Mouse (Mus musculus): ENCODE measurements around the gene Josd2.

The Josd2 gene

DNA sequence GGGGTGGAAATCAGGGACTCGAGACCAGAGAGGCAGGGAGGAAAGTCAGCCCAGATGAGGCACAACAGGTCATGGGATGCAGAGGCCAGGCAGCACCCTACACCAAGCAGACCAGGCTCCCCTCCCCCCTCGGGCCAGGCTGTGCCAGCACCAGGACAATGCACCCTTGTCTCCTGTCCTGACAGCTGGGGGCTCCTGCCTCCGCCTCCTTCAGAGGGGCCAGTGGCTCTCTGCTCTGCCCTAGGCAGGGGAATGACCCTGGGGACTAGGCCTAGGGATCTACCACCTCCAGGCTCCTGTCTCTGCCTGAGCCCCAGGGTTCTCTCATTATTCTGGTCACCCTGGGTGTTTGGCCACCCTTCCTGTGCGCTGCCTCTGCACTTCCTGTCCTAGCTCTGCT is 6.6 kb downstream of the Josd2 start:
- peak; percentile 45 for DNase-seq

DNA sequence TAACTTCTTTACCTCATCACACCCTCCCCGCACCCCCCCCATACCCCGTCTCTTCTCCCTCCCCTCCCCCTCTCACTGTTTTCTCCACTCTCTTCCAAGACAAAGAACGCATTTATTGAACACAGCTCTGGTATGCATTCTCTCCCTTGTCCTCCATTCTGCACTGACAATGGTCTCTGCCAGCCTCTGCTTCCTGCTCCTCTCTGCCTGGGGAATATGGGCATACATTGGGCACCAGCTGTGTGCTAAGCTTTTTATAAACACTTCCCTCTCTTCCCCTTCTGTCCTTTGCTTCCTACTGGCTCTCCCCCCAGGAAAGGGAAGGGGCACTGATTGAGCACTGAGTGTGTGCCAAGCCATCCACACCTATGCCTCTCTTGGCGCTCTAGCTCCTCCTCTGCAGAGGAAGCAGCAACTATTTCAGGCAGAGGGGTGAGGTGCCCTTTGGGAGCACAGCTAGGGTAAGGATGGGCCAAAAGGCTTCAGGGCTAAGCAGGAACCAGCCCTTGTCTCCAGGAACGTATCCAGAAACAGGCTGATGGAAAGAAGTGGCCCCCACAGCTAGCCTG is 7.3 kb downstream of the Josd2 start:
- DNase-seq = peak; percentile 6

DNA sequence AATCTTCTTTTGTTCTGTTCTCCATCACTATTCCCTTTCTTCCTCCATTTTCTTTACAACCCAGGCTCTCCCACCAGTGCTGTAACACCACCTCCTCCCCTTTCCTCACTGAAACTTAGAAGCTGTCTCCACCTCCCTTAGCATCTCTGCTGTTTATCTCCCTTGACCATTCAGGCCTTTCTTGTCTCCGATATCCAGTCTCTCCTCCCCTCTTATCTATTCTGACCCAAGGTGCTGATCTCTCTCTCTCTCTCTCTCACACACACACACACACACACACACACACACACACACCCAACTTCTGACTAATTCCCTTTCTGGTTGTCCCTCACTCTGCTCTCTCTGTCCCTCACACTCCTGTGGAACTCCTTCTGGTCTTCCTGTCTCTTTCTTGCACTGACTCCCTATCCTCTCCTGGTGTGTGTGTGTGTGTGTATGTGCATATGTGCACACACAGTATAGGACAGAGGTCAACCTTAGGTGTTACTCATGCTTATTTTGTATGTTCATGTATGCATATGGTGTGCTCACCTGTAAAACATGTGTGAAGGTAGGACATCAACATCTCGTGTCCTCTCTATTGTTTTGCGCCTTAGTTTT is 15.2 kb downstream of the Josd2 start:
- no peak for DNase-seq

DNA sequence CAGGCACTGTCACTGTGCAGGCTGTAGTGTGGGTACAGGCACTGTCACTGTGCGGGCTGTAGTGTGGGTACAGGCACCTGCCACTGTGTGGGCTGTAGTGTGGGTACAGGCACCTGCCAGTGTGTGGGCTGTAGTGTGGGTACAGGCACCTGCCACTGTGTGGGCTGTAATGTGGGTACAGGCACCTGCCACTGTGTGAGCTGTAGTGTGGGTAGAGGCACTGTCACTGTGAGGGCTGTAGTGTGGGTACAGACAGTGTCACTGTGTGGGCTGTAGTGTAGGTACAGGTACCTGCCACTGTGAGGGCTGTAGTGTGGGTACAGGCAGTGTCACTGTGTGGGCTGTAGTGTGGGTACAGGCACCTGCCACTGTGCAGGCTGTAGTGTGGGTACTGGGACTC is 16.3 kb downstream of the Josd2 start:
- peak; percentile 1 for DNase-seq

DNA sequence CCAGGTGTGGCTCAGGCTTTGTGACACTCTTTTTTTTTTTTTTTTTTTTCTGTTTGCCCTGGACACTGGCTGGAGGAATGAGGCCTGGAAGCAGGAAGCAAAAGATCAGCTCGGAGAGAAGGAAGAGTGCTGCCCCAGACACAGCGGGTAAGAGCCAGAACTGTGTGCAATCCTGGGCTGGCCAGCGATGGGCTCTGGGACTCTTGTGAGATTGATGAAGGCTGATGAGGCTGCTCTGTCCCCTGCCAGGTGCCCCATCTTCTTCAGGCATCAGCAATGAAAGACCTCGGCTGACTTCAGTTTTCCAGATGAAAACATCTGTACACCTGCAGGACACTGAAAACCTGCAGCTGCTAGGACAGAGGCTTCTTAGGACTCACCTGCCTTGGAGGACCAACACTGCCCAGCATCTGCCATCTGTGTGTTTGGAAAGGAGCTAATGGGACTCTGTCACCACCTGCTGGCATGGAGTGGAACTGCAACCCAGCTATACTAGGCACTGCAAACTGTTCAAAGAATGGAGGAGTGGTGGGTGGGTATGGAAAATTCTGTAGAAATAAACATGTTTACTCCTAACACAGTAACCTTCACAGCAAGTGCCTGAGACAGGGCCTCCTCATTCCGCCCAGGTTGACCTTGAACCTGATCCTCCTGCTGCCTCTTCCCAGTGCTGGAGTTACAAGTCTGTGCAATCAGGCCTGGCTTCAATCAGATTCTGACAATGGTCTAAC is 17.2 kb downstream of the Josd2 start:
- peak; percentile 76 for DNase-seq

DNA sequence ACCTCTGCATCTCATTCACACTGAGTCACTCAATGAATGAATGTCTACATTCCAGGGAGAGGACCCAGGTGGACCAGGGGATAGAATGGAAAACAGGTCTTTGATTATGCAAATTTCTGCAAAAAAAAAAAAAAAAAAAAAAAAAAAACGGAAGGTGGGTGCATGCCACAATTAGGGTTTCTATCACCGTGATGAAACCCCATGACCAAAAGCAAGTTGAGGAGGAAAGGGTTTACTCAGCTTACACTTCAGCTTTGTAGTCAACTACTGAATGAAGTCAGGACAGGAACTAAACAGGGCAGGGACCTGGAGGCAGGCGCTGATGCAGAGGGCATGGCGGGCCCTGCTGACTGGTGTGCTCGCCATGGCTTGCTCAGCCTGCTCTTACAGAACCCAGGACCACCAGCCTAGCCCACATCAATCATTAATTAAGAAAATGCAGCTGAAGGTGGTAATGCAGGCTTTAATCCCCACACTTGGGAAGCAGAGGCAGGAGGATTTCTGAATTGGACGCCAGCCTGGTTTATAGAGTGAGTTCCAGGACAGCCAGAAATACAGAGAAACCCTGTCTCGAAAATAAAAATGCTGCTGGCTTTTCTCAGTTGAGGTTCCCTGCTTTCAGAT is 17.9 kb downstream of the Josd2 start:
- peak; percentile 3 for DNase-seq

DNA sequence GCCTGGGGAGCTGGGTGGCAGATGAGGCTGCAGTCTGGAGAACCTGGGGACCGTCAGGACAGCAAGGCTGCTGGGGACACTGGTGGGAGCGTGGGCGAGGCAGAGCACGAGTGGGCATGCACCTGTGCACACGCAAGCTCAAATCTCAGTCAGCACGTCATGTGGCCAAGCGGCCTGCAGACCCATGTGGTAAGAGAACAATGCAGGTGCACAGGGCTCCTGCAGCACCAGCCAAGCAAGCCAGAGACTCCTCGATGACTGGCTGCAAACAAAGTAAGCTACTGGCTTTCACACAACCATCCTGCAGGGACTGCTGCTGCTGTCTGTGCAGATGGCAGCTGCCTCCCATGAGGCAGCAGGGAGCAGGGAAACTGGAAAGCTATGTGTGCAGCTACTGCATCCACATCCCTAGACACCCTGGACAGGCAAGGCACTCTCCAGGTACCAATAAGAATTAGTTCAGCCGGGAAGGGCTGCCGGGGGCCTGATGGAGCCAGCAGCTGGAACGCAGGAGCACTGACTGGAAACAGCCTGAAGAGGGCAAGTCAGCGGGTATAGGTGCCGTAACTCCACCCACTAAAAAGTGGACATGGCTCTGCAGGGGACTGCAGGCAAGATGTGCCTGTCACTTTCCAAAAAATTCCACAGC is 19.3 kb downstream of the Josd2 start:
- DNase-seq = peak; percentile 13

DNA sequence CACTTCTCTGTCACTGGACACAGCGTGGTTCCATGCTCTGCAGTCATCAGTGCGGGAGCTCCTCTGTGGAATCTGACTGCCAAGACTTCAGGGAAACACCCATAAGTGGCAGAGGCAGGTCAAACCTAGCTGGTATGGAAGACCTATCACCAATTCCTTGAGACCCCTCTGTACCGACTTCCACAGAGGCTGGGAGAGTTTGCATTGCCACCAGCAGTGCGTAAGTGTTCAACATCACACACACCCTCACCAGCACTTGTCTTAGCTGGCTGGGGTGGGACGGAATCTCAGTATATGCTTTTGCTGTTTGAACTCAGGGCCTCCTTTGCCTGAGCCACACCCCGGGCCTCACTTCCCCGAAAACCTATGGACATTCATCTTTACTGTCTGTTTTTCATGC is 20.2 kb downstream of the Josd2 start:
- DNase-seq = peak; percentile 2

DNA sequence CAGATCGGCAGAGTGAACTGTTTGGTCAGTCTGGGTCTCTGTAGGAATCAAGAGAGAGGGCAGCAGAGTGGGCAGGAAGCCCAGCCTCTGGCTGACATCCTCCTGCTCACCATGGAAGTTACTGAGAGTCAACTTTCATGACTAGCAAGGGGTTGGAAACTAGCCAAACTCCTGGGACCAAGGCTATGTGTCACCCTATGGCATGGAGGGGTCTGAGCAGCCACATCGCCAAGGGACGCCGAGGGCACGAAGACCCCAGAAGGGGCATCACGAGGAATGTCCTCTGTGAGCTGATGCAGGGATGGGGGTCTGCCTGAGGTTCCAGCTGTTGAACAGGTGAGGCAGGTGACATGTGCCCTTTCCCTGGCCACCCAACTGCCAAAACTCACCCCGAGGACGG is 20.8 kb downstream of the Josd2 start:
- DNase-seq = no peak

DNA sequence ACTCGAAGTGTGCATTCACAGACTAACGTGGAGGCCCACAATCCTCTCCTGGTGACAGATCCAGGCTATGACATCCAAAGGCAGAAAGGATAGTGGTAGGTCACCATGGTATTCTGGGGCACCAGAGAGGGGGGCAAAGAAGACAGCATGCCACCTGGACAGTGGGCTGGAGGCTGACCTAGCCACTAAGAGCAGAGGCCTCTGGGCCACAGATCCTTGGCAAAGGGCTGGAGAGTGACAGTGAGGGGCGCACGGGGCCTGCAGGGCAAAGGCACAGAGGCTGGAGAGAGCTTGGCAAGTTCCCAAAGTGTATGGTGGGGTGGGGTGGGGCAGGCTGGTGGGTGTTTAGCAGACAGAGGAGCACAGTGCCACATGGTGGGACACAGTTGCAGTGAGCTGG is 22.5 kb downstream of the Josd2 start:
- DNase-seq = no peak

DNA sequence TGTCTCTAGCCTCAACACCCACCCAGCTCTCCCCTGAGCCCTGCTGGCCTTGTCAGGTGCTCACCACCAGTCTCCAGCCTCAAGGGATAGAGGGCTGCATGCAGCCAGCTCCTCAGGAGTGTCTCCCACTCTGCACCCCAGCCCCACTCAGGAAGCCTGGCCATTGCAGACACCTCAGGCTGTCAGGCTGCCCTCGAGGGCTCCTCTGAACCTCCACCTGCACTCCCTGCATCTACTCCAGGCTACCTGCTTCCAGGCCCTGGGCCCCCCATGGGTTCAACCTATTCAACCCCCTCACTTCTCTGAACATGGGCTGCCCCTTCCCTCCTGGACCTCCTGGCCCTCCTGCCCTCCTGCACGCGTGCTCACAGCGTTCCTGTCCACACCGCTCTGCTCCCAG is 23.6 kb downstream of the Josd2 start:
- no peak for DNase-seq

DNA sequence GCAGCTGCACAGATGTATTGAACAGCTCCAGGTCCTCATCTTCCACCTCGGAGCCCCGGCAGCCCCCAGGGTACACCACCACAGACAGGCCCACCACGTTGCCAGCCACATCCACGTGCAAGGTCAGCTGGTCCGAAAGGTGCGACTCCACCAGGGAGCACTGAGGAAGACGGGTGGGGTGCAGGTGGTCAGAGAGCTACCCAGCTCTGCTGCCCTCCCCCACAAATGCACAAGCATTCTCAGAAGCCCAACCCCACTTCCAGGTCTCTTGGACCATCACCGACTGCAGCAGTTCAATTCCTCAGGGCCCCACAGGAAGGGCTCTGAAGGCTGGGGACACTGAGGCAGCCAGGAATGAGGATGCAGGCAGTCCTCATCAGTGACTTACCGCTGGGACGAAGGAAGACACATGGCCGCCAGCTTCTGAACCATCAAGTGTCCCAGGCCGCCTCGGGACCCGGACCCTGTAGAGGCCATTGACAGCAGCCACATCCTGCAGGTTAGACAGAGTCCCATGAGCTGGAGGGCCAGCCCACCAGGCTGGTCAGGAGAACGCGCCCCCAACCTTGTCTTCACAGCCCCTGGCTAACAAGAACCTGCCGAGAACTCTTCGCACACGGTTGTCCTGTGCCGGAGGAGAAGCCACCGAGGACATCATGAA is 24.5 kb downstream of the Josd2 start:
- DNase-seq = no peak

DNA sequence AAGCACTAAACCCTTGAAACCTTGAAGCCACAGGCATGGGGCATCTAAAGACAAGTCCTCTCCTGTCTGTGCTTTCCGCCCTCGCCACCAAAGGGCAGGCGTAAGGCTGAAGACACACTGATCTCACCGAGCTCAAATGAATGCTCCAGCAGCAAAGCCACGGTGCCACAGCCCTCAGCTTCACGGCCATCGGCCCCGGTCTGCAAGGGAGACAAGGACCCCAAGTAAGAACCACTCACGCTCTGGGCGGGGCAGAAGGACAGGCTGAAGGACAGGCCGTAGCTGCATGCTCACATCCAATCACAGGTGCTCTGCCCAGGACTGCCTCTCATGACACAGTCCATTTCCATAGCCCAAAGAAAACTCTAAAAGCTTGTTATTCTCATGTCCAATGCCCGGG is 26.9 kb downstream of the Josd2 start:
- DNase-seq = no peak

DNA sequence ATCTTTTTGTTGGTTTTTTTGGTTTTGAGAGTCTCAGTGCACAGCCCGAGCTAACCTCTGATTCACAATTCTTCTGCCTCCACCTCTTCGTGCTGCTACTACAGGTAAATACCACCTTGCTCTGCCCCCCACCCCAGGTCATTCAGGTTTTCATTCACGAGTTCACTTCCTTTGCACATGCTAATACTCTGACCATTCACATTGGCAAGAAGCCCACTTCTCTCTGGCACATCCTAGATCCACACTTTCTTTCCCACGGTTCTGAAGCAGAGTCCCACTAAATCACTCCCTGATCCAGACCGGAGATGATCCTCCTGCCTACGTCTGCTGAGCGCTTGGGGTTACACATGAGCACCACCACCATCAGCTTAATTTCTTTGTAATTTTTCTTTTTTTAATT is 27.3 kb downstream of the Josd2 start:
- no peak for DNase-seq

DNA sequence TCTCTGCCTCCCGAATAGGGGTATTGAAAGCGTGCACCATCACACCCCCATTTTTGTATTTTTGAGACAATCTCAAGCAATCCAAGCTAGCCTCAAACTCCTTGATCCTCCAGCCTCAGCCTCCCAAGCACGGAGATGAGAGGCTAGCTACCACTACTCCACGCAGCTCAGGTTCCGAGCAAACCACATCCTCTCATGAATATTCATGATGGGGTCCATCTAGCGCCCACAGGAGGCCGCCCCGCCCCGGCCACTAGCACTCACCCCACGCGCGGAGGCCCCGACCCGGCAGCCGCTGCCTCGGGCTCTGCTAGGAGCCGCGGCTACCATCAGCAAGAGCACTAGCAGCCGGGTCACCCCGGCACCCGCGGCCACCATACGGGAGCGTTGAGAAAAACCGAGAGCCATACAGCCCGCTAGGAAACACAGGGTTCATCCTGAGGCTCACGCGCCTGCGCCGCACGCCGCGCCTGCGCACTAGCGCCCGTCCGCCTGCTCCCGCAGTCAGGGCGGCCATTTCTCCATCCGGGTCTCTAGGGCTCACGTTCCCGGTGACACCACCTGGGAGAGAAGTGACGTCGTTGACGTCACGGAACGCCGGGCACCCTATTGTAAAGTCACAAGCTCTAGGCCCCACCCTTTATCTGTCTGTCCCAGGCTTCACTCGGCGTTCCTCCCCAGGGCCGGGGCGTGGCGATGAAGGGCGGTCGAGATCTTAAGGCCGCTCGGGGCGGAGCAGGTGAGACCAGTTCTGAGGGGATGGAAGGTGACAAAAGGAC is 28.4 kb downstream of the Josd2 start, which contains the start of the genes Emc10 and Fam71e1:
Gene Emc10 (minus strand): TSS at position 538 of the 779 bp plus-strand sequence.
Gene Fam71e1 (plus strand): TSS at position 590 of the 779 bp plus-strand sequence.
- DNase-seq = peak; percentile 99

DNA sequence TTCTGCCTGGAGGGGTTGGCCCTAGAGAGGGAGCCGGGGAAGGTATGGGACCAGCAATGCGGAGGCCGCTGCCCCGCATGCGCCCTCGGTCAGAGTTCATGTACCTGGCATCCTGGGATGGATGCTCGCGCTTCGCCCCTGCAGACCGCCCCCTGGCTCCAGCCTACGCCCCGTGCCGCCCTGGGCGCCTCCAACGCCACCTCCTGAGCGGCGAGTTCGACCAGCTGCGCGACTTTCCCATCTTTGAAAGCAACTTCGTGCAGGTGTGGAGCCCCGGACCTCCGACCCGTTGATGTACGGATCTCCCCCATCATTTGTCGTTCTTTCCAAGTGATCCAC is 29.0 kb downstream of the Josd2 start:
- no peak for DNase-seq

DNA sequence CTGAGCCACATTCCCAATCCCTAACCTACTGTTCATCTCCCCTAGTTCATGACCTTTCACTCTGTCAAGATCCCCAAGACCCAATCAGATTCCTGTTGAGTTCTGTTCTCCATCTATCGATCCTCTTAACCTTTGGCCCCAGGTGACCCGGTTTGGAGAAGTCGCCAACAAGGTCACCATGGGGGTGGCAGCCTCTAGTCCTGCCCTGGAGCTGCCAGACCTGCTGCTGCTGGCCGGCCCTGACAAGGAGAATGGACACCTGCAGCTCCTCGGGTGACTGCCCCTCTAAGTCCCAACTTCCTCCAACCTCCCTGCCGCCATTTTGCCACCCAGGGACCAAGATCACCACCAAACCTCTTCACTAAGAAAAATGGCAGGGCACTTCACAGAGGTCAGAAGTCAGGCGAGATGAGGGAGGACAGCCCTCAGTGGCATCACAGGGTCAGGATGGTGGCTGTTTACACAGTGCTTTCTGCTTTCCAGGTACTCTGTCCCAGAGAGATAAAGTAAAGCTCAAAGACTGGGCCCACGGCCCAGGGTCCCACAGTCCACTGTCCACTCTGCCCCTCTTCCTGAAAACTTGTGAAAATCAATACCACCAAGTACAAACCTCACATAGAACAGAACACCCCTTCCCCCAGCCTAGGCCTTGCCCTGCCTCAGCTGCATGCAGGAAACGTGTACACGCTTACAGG is 29.7 kb downstream of the Josd2 start:
- DNase-seq = no peak

DNA sequence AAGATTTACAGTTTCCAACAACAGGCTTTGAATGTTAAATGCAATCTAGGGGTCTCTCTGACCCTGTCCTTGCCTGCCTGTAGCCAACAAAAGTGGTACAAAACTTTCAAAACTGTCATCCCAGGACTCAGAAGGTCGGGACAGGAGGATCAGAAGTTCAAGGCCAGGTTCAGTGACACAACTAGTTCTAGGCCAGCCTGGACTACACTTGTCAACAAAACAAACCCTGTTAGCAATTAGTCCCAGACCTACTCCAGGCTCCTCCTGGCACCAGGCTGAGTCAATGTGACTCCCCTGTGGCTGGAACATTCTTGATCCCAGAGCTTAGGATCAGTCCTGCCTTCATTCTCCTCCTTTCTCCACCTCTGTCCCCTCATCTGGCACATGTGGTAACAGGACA is 31.1 kb downstream of the Josd2 start:
- no peak for DNase-seq

DNA sequence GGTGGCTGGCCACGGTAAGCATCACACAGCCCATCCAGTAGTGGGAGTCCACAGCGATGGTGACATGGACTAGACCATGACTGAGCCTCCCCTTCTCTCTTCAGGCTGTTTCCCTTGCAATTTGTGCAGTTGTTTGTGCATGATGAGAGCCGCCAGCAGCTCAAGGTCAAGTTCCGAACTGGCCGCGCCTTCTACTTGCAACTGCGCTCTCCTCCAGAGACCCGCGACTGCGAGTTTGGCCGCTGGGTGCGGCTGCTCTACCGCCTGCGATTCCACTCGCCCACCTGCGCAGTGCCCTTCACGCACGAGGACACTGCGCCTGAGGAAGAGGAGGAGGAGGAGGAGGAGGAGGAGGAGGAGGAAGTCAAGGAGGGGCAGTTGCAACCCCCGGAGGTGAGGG is 32.3 kb downstream of the Josd2 start:
- DNase-seq = no peak

DNA sequence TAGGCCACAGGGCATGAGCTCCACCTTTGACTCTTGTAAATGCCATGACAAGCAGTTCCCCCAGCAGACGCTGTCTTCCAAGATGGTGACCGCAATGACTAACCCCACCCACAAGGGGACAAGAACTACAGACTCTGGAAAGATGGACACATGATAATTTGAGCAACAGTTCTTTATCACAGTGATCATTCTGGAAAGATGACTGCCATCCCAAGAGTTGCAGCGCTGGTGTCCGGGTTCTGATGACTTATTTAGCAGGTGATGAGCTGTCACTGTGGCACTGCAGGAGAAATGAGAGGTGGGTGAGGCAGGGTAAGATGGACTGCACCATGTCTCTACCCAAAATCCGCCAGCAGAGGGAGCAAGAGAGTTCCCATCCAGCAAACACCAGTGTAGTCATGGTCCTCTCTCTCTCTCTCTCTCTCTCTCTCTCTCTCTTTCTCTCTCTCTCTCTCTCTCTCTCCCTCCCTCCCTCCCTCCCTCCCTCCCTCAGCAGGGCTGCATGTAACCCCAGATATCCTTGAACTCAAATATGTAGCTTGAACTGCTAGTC is 33.9 kb downstream of the Josd2 start:
- peak; percentile 61 for DNase-seq

DNA sequence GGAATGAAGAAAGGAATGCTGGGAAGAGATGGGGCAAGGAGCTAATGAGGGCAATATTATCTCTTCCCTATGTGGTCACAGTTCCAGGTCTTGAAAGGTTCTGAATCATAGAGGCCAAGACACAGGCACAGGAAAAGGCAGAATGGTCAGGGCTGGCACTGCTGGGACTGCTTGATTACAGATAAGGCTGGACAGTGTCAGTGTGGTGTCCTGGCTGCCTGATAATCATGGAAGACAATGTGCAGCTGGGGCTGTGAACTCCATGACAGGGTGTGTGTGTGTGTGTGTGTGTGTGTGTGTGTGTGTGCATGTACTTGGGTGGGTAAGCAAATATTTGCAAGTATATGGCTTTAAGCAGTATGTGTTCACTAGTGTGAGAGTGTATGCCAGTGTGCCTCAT is 39.7 kb downstream of the Josd2 start:
- DNase-seq = no peak
